Mouse (Mus musculus) liver, postnatal 0 days (tissue): ENCODE results near the gene Angpt4.

Experiments
- CTCF ChIP-seq: sonication (generic); IDR thresholded peaks from 2 replicates; pipeline ENCODE4 v1.5.1; 2016; ENCODE audit warnings: antibody characterized with exemption, low read depth
- EP300 ChIP-seq: IDR thresholded peaks from 2 replicates; pipeline ENCODE4 v1.6.1; 2016; ENCODE audit warnings: antibody characterized with exemption, low read depth, mild to moderate bottlenecking

DNA sequence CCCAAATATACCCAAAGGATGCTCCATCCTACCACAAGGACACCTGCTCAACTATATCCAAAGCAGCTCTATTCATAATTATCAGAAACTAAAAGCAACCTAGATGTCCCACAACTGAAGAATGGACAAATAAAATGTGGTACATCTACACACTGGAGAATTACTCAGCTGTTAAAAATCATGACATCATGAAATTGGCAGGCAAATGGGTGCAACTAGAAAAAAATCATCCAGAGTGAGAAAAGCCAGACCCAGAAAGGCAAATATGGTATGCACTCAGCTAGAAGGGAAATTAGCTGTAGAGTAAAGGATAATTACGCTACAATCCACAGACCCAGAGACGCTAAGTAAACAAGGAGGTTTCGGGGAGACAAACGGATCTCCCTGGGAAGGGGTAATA, 10.2 kb upstream of the Angpt4 start:
- no peak for TF ChIP-seq EP300
- TF ChIP-seq CTCF: no peak
